Mouse (Mus musculus) liver, postnatal 0 days (tissue): ENCODE measurements around the gene Mob3c. TPM values are rescaled to one million over a fixed set of nuclear protein-coding genes. Genes with fewer than 3 reads are reported as not detected.

Source experiments
- ATAC-seq: fragments of 200-750 bp; cut with Nextera tagmentation; 2 replicates; pipeline ENCODE4 v1.8.0; 2017; ENCODE audit warnings: mild to moderate bottlenecking, moderate library complexity
- DNase-seq: peaks from one replicate; pipeline ENCODE4 v3.0.0-alpha.2; 2016
- H3K27ac ChIP-seq: fragments of 300-500 bp; sonication (generic); 2 replicates; pipeline ENCODE4 v1.5.1; 2014; ENCODE audit warnings: antibody characterized with exemption, moderate library complexity, mild to moderate bottlenecking, low read depth
- H3K27me3 ChIP-seq: fragments of 300-500 bp; sonication (generic); 2 replicates; pipeline ENCODE4 v1.6.1; 2014; ENCODE audit warnings: low read length, control low read depth, mixed read lengths; ENCODE audit not compliant: insufficient read depth
- H3K36me3 ChIP-seq: fragments of 300-500 bp; sonication (generic); replicated peaks from 2 replicates; pipeline ENCODE4 v1.6.1; 2014; ENCODE audit warnings: mild to moderate bottlenecking, control low read depth, low read length, moderate library complexity, mixed read lengths; ENCODE audit not compliant: insufficient read depth
- H3K4me1 ChIP-seq: fragments of 300-500 bp; sonication (generic); 2 replicates; pipeline ENCODE4 v1.6.1; 2014; ENCODE audit warnings: antibody characterized with exemption, mild to moderate bottlenecking, control low read depth; ENCODE audit not compliant: insufficient read depth
- H3K4me2 ChIP-seq: fragments of 300-500 bp; sonication (generic); 2 replicates; pipeline ENCODE4 v1.6.1; 2014; ENCODE audit warnings: low read depth, mild to moderate bottlenecking, low read length, moderate library complexity, mixed read lengths
- H3K4me3 ChIP-seq: fragments of 300-500 bp; sonication (generic); 2 replicates; pipeline ENCODE4 v1.5.1; 2014; ENCODE audit warnings: low read depth, low read length
- H3K9ac ChIP-seq: fragments of 300-500 bp; sonication (generic); replicated peaks from 2 replicates; pipeline ENCODE4 v1.6.1; 2014; ENCODE audit warnings: mild to moderate bottlenecking, moderate library complexity
- H3K9me3 ChIP-seq: fragments of 300-500 bp; sonication (generic); 2 replicates; pipeline ENCODE4 v1.6.1; 2016; ENCODE audit warnings: mild to moderate bottlenecking, control low read depth, low read length, mixed read lengths
- CTCF ChIP-seq: sonication (generic); IDR thresholded peaks from 2 replicates; pipeline ENCODE4 v1.5.1; 2016; ENCODE audit warnings: antibody characterized with exemption, low read depth
- EP300 ChIP-seq: IDR thresholded peaks from 2 replicates; pipeline ENCODE4 v1.6.1; 2016; ENCODE audit warnings: antibody characterized with exemption, low read depth, mild to moderate bottlenecking
- WGBS: fragments of 180-500 bp; shearing (Covaris S2); extraction: QIAGEN DNeasy Blood & Tissue Kit; methylation state at CpG from one replicate; pipeline ENCODE4 v1.1.7; 2014; ENCODE audit not compliant: insufficient replicate concordance; 5-methylcytosine and 5-hydroxymethylcytosine counted together
- polyA plus RNA-seq: library from polyadenylated mRNA; unstranded; fragments of >200 nt; fragmentation: Nextera tagmentation; extraction: Ambion mirVana; gene quantifications from 2 replicates; pipeline ENCODE4 v1.2.1, GENCODE M21; 2015

Mob3c gene
- polyA plus RNA-seq, 1 experiment from 2014 or later: 10.0 TPM

DNA sequence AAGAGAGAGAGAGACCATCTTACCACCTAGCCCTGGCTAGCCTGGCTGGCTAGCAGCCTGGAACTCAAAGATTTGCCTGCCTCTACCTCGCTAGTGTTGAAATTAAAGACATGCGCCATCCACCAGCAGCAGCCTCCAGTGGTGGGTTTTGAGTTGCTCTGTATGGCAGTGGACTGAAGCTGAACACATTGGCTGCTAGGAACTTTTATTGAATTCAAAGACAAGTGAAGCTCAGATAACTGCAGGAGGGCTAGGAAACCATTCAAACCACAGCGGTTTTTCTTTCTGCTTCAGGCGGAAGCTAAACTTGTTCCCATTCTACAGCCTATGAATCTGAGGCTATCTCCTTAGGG, 381 bp upstream of the Mob3c start:
- Histone ChIP-seq H3K27me3 (no peaks in the 10 kb centered on the region), H3K4me2 (peak overlapping the region; percentile 82), H3K9ac (peak overlapping the region; percentile 94), H3K9me3 (no peaks in the 10 kb centered on the region), H3K36me3 (peaks cover 15% of the 10 kb centered on the region), H3K4me3 (peak overlapping the region; percentile 96), H3K27ac (peak overlapping the region; percentile 98), H3K4me1 (peaks cover 66% of the 10 kb centered on the region)
- ATAC-seq (no peak), DNase-seq (no peak)
- TF ChIP-seq CTCF (no peak), EP300 (no peak)
- under 1% methylated on average over 4 of the region's 4 CpGs for WGBS

DNA sequence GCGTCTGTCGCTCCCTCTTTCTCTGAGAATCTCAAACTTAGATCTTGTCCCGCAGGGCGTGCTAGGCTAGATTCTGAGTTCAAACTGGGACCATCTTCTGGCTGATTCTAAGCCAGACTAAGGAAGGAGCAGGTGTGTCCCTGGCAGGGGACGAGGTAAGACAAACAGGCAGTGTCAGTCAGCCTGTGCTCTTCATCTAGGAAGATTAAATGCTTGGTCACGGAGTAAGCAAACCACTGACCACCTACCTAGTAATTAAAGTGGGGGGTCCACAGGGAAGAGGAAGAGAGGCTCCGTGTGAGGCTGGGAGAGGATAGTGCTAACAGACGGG, 645 bp downstream of the Mob3c start:
- TF ChIP-seq CTCF (no peak; the same call in 1 of the 2 replicates), EP300 (no peak)
- Histone ChIP-seq H3K27me3 (no peaks in the 10 kb centered on the region), H3K4me1 (peaks cover 60% of the 10 kb centered on the region), H3K27ac (peak overlapping the region; percentile 98), H3K4me3 (peak overlapping the region; percentile 96), H3K36me3 (peaks cover 17% of the 10 kb centered on the region), H3K4me2 (peak overlapping the region; percentile 82), H3K9me3 (no peaks in the 10 kb centered on the region), H3K9ac (peak overlapping the region; percentile 94)
- WGBS: 13% methylated on average over 8 of the region's 8 CpGs
- no peak for DNase-seq
- ATAC-seq: no peak

DNA sequence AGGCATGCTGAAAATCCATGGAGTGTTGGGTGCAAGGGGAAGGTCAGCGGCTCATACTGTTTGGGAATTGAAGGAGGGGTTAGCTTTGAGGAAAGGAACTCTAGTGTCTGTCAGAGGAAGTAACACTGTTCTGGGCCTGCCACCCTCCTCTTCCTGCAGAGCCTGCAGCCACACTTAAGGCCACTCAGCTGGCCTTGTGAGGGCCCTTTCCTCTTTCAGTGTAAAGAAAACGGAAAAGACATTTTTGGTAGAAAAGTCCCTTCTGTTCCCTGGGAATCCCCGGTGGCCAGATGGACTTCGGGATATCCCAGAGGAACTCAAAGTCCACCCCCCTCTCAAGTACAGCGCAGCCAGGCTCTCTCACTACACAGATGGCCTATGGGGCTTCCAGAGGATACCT, 2.6 kb downstream of the Mob3c start:
- peaks cover 35% of the 10 kb centered on the region for H3K36me3 ChIP-seq
- DNase-seq: no peak
- TF ChIP-seq EP300: no peak
- TF ChIP-seq CTCF: no peak
- H3K27ac ChIP-seq: no peak overlapping the region
- no peak overlapping the region for H3K4me3 ChIP-seq
- peaks cover 42% of the 10 kb centered on the region for H3K4me1 ChIP-seq
- ATAC-seq: no peak
- H3K9ac ChIP-seq: no peak overlapping the region
- WGBS: 51% methylated on average over 5 of the region's 5 CpGs
- H3K9me3 ChIP-seq: no peaks in the 10 kb centered on the region
- H3K27me3 ChIP-seq: no peaks in the 10 kb centered on the region
- H3K4me2 ChIP-seq: 0 out of 2 replicates have a peak overlapping the region, but pooled peaks have one; percentile 82

- WGBS: 89% methylated on average over 22 of the region's 22 CpGs
- ATAC-seq: no peak
Measured at GRCm38 (mm10) chr4:115831221-115831620, 3.3 kb downstream of the Mob3c start.

GRCm38 (mm10) chr4:115832040-115832439, 4.1 kb downstream of the Mob3c start:
- peaks cover 38% of the 10 kb centered on the region for H3K36me3 ChIP-seq
- DNase-seq (no peak), ATAC-seq (no peak)
- no peaks in the 10 kb centered on the region for H3K27me3 ChIP-seq
- TF ChIP-seq CTCF (no peak), EP300 (no peak)
- H3K9ac ChIP-seq: no peak overlapping the region
- no peak overlapping the region for H3K4me3 ChIP-seq
- WGBS: 52% methylated on average over 2 of the region's 2 CpGs
- H3K4me1 ChIP-seq: peaks cover 40% of the 10 kb centered on the region
- no peaks in the 10 kb centered on the region for H3K9me3 ChIP-seq
- no peak overlapping the region for H3K4me2 ChIP-seq
- H3K27ac ChIP-seq: no peak overlapping the region

More at GRCm38 (mm10) chr4:115831221-115831620, 3.3 kb downstream of the Mob3c start:
- H3K4me1 ChIP-seq: peaks cover 41% of the 10 kb centered on the region
- H3K9ac ChIP-seq: no peak overlapping the region
- H3K27me3 ChIP-seq: no peaks in the 10 kb centered on the region
- H3K36me3 ChIP-seq: peaks cover 38% of the 10 kb centered on the region
- H3K4me2 ChIP-seq: no peak overlapping the region
- no peak overlapping the region for H3K27ac ChIP-seq
- DNase-seq: no peak
- H3K9me3 ChIP-seq: no peaks in the 10 kb centered on the region
- no peak for TF ChIP-seq EP300
- TF ChIP-seq CTCF: no peak
- H3K4me3 ChIP-seq: no peak overlapping the region

DNA sequence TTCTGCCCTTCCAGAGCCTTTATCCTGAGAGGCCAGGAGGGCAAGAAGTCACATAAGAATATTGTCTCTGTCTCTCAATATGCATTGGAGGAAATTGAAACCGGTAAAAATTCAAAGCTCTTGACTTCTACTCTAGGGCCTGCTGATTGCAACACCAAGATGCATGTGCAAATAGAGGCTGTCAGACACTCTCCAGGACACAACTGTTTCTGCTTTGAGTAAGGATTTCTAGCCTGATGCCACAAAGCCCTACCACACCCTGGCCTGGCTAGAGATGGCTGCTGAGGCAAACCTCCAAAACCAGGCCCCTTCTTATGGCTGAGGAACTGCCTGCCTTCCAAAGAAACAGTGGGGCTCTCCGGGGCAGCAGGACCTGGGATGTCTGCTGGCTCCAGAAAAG, 7.7 kb downstream of the Mob3c start:
- Histone ChIP-seq H3K9ac (no peak overlapping the region), H3K27me3 (no peaks in the 10 kb centered on the region), H3K9me3 (no peaks in the 10 kb centered on the region), H3K4me2 (no peak overlapping the region), H3K36me3 (peaks cover 38% of the 10 kb centered on the region), H3K4me1 (peaks cover 27% of the 10 kb centered on the region), H3K27ac (no peak overlapping the region), H3K4me3 (no peak overlapping the region)
- WGBS: 61% methylated on average over 2 of the region's 2 CpGs
- ATAC-seq (no peak), DNase-seq (no peak)
- TF ChIP-seq EP300: no peak
- TF ChIP-seq CTCF: no peak

GRCm38 (mm10) chr4:115838196-115838595, 10.3 kb downstream of the Mob3c start:
- 29% methylated on average over 4 of the region's 4 CpGs for WGBS
- no peaks in the 10 kb centered on the region for H3K27me3 ChIP-seq
- TF ChIP-seq EP300 (no peak), CTCF (no peak)
- H3K4me2 ChIP-seq: peak overlapping the region; percentile 86
- DNase-seq (no peak), ATAC-seq (no peak)
- H3K9me3 ChIP-seq: no peaks in the 10 kb centered on the region
- no peak overlapping the region for H3K9ac ChIP-seq
- H3K36me3 ChIP-seq: peaks cover 23% of the 10 kb centered on the region
- H3K4me1 ChIP-seq: peaks cover 25% of the 10 kb centered on the region
- peak overlapping the region; percentile 91 for H3K4me3 ChIP-seq
- peak overlapping the region; percentile 86 for H3K27ac ChIP-seq
